Mouse (Mus musculus): ENCODE data around the gene Ifi27l2b.
"Not testable (repeated sequence)": the region's sequence is repeated elsewhere in the genome, so short reads cannot be mapped to it uniquely, and the experiment has no call there.

Ifi27l2b gene

GRCm38 (mm10) chr12:103457140-103457539 lies at the start of gene Ifi27l2b:
Gene Ifi27l2b, minus strand, starts transcription at chr12:103457223.
- no peak for DNase-seq (ENCODE audit: low read depth, low spot score)

- DNase-seq (ENCODE audit: low read depth, low spot score): no peak
Observed at GRCm38 (mm10) chr12:103504402-103504801, 47.4 kb upstream of the Ifi27l2b start.

GRCm38 (mm10) chr12:103503300-103503699 lies 46.3 kb upstream of the Ifi27l2b start:
- no peak for DNase-seq (ENCODE audit: low read depth, low spot score)

- no peak for DNase-seq (ENCODE audit: low read depth, low spot score)
Observed at GRCm38 (mm10) chr12:103499261-103499660, 42.2 kb upstream of the Ifi27l2b start.

- no peak for DNase-seq (ENCODE audit: low read depth, low spot score)
Observed at GRCm38 (mm10) chr12:103498768-103499167, 41.7 kb upstream of the Ifi27l2b start.

GRCm38 (mm10) chr12:103494486-103494885 lies 37.5 kb upstream of the Ifi27l2b start:
- DNase-seq (ENCODE audit: low read depth, low spot score): peak; percentile 69

- peak; percentile 81 for DNase-seq (ENCODE audit: low read depth, low spot score)
Observed at GRCm38 (mm10) chr12:103492767-103493166, 35.7 kb upstream of the Ifi27l2b start.

GRCm38 (mm10) chr12:103491091-103491730 lies 34.2 kb upstream of the Ifi27l2b start:
- no peak for DNase-seq (ENCODE audit: low read depth, low spot score)

GRCm38 (mm10) chr12:103487750-103488149 lies 30.7 kb upstream of the Ifi27l2b start:
- DNase-seq (ENCODE audit: low read depth, low spot score): no peak

GRCm38 (mm10) chr12:103487276-103487675 lies 30.3 kb upstream of the Ifi27l2b start:
- no peak for DNase-seq (ENCODE audit: low read depth, low spot score)

- no peak for DNase-seq (ENCODE audit: low read depth, low spot score)
Observed at GRCm38 (mm10) chr12:103486726-103487125, 29.7 kb upstream of the Ifi27l2b start.

- DNase-seq (ENCODE audit: low read depth, low spot score): peak; percentile 29
Observed at GRCm38 (mm10) chr12:103484200-103484972, 27.4 kb upstream of the Ifi27l2b start.

- no peak for DNase-seq (ENCODE audit: low read depth, low spot score)
Observed at GRCm38 (mm10) chr12:103482781-103483180, 25.8 kb upstream of the Ifi27l2b start.

- DNase-seq (ENCODE audit: low read depth, low spot score): no peak
Observed at GRCm38 (mm10) chr12:103481671-103482070, 24.6 kb upstream of the Ifi27l2b start.

GRCm38 (mm10) chr12:103477461-103478015 lies 20.5 kb upstream of the Ifi27l2b start:
- DNase-seq (ENCODE audit: low read depth, low spot score): no peak

GRCm38 (mm10) chr12:103476779-103477389 lies 19.9 kb upstream of the Ifi27l2b start:
- DNase-seq (ENCODE audit: low read depth, low spot score): no peak

- no peak for DNase-seq (ENCODE audit: low read depth, low spot score)
Observed at GRCm38 (mm10) chr12:103474481-103474880, 17.5 kb upstream of the Ifi27l2b start.

- not testable (repeated sequence) for DNase-seq (ENCODE audit: low read depth, low spot score)
Observed at GRCm38 (mm10) chr12:103456727-103457126, 296 bp downstream of the Ifi27l2b start.

- DNase-seq (ENCODE audit: low read depth, low spot score): no peak
Observed at GRCm38 (mm10) chr12:103453361-103453760, 3.7 kb downstream of the Ifi27l2b start.

GRCm38 (mm10) chr12:103445060-103445459 lies 12.0 kb downstream of the Ifi27l2b start:
- DNase-seq (ENCODE audit: low read depth, low spot score): no peak

- not testable (repeated sequence) for DNase-seq (ENCODE audit: low read depth, low spot score)
Observed at GRCm38 (mm10) chr12:103444261-103444660, 12.8 kb downstream of the Ifi27l2b start.

- DNase-seq (ENCODE audit: low read depth, low spot score): no peak
Observed at GRCm38 (mm10) chr12:103443524-103443923, 13.5 kb downstream of the Ifi27l2b start, which contains the start of gene Ifi27l2a. Gene Ifi27l2a, minus strand, starts transcription at chr12:103443680.
